Mouse (Mus musculus): Measurements from ENCODE around the gene Gm10803.

Gm10803 gene

GRCm38 (mm10) chr2:93592164-93592790 is 31.9 kb downstream of the Gm10803 start:
- DNase-seq (ENCODE audit: low read depth, low spot score): no peak

- no peak for DNase-seq (ENCODE audit: low read depth, low spot score)
Measured at GRCm38 (mm10) chr2:93593121-93593520, 32.8 kb downstream of the Gm10803 start.

- no peak for DNase-seq (ENCODE audit: low read depth, low spot score)
Measured at GRCm38 (mm10) chr2:93597145-93597544, 36.8 kb downstream of the Gm10803 start.

- no peak for DNase-seq (ENCODE audit: low read depth, low spot score)
Measured at GRCm38 (mm10) chr2:93599731-93600130, 39.4 kb downstream of the Gm10803 start.

- no peak for DNase-seq (ENCODE audit: low read depth, low spot score)
Measured at GRCm38 (mm10) chr2:93604601-93605285, 44.4 kb downstream of the Gm10803 start.

GRCm38 (mm10) chr2:93608800-93609199 is 48.4 kb downstream of the Gm10803 start:
- no peak for DNase-seq (ENCODE audit: low read depth, low spot score)

GRCm38 (mm10) chr2:93613020-93613419 is 52.7 kb downstream of the Gm10803 start:
- DNase-seq (ENCODE audit: low read depth, low spot score): no peak
